In the genomic region with DNA sequence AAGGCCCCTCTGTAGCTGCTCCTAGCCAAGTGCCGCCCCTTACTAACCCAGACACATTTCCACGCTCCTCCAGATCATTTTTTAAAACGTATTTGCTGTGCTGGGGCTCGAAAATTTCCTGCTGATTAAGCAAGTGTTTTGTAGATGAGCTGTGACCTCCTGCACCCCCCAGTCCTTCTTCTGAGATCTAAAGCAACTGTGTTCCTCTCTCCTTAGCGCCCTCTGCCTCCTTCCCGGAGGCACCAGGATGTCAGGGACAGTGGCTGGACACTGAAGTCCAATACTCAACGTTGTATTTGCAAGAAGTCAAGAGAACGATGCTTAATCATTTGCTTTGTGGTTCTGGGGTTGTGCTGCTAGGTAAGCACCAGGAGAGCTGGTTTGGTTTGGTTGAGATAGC, we compare ENCODE assay signal across 8 mouse cellular contexts. TPM values are rescaled to one million over a fixed set of nuclear protein-coding genes. Genes with fewer than 3 reads are reported as not detected.
A peak's percentile ranks its signal among the peaks of the same experiment; 100 is the strongest.
DNase-seq lines count a peak whose midpoint lies in the region; ATAC-seq and TF ChIP-seq lines count a peak whose summit lies in the region.
"Had no signal": no experiment of that assay in that cellular context is flagged by ENCODE, and none has a peak within 500 bp of the region (broad histone marks: within the 10 kb centered on the region; RNA-seq: fewer than 3 reads in every experiment).

No protein-coding gene starts in this region.

- peaks cover 64% of the 10 kb centered on the region for H3K27me3 ChIP-seq in lung, embryonic 15.5 days
- peaks cover 8% of the 10 kb centered on the region for H3K27me3 ChIP-seq in hindbrain, embryonic 14.5 days (ENCODE audit: control insufficient read depth, insufficient read depth, low read length)
- peaks cover 51% of the 10 kb centered on the region for H3K27me3 ChIP-seq in limb, embryonic 14.5 days (ENCODE audit: control insufficient read depth, insufficient read depth, low read length)
- H3K27me3 ChIP-seq in small intestine, adult 2 months (ENCODE audit: control insufficient read depth, insufficient read depth, low read length) = peaks cover 12% of the 10 kb centered on the region

- H3K4me1 ChIP-seq in lung, embryonic 15.5 days = peaks cover 13% of the 10 kb centered on the region
- H3K4me1 ChIP-seq in lung, adult 2 months (ENCODE audit: control insufficient read depth, insufficient read depth, low read length) = no peaks in the 10 kb centered on the region
- H3K4me1 ChIP-seq in hindbrain, embryonic 14.5 days (replicated peaks; ENCODE audit: control insufficient read depth, insufficient read depth, low read length) = no peaks in the 10 kb centered on the region
- H3K4me1 ChIP-seq in limb, embryonic 14.5 days (ENCODE audit: control insufficient read depth, insufficient read depth, low read length) = peaks cover 4% of the 10 kb centered on the region; the same call in 1 of the 2 replicates
- H3K4me1 ChIP-seq in small intestine, adult 2 months (ENCODE audit: control insufficient read depth, insufficient read depth, insufficient read length, low read length) = peaks cover 6% of the 10 kb centered on the region

- no peaks in the 10 kb centered on the region for H3K9me3 ChIP-seq in lung, embryonic 15.5 days
- no peaks in the 10 kb centered on the region for H3K9me3 ChIP-seq in hindbrain, embryonic 14.5 days (ENCODE audit: control insufficient read depth, low read length)
- H3K9me3 ChIP-seq in limb, embryonic 14.5 days (ENCODE audit: control insufficient read depth, low read length) = no peaks in the 10 kb centered on the region

- peak overlapping the region; percentile 73 for H3K4me2 ChIP-seq in lung, embryonic 15.5 days
- peak overlapping the region; percentile 33; the same call in 1 of the 2 replicates for H3K4me2 ChIP-seq in hindbrain, embryonic 14.5 days (replicated peaks)
- peak overlapping the region; percentile 54 for H3K4me2 ChIP-seq in limb, embryonic 14.5 days (replicated peaks; ENCODE audit: low read depth, low read length, severe bottlenecking)

- no peak for ATAC-seq in lung, embryonic 15.5 days (ENCODE audit: borderline replicate concordance, extremely low read depth, low FRiP score, low TSS enrichment)
- ATAC-seq in hindbrain, embryonic 14.5 days (ENCODE audit: low FRiP score) = no peak
- ATAC-seq in limb, embryonic 14.5 days (ENCODE audit: low FRiP score, low read depth) = no peak

- TF ChIP-seq POLR2A in lung, adult 2 months (IDR thresholded peaks at IDR 0.05; ENCODE audit: borderline replicate concordance, extremely low read depth, low read depth, low read length) = no peak
- no peak for TF ChIP-seq POLR2A in limb, embryonic 14.5 days (IDR thresholded peaks at IDR 0.05; ENCODE audit: borderline replicate concordance, extremely low read depth, insufficient read depth, insufficient read length)
- TF ChIP-seq POLR2A in small intestine, adult 2 months (IDR thresholded peaks at IDR 0.05; ENCODE audit: low read depth, low read length) = no peak

- TF ChIP-seq CTCF in lung, adult 2 months (IDR thresholded peaks at IDR 0.05; ENCODE audit: insufficient read depth, low read length) = no peak
- no peak for TF ChIP-seq CTCF in small intestine, adult 2 months (IDR thresholded peaks at IDR 0.05; ENCODE audit: extremely low read depth, insufficient read length, insufficient replicate concordance, low read depth, low read length)

- H3K27ac ChIP-seq in lung, embryonic 15.5 days = no peak overlapping the region
- no peak overlapping the region for H3K27ac ChIP-seq in hindbrain, embryonic 14.5 days
- no peak overlapping the region for H3K27ac ChIP-seq in limb, embryonic 14.5 days (replicated peaks; ENCODE audit: low read depth, low read length)
- H3K27ac ChIP-seq in small intestine, adult 2 months (ENCODE audit: insufficient read depth, low read depth, low read length) = no peak overlapping the region

- peak overlapping the region; percentile 36 for H3K4me3 ChIP-seq in lung, embryonic 15.5 days
- H3K4me3 ChIP-seq in lung, adult 2 months (replicated peaks; ENCODE audit: extremely low read depth, low read depth, low read length) = no peak overlapping the region
- H3K4me3 ChIP-seq in hindbrain, embryonic 14.5 days (replicated peaks; ENCODE audit: low read length) = 0 out of 2 replicates have a peak overlapping the region, but pooled peaks have one; percentile 8
- H3K4me3 ChIP-seq in limb, embryonic 14.5 days (replicated peaks; ENCODE audit: low read length) = peak overlapping the region; percentile 31
- peak overlapping the region; percentile 25; the same call in 1 of the 2 replicates for H3K4me3 ChIP-seq in small intestine, adult 2 months (ENCODE audit: low read depth, low read length)
- H3K4me3 ChIP-seq: erythroblast, embryonic 14.5 days had no signal

- H3K36me3 ChIP-seq in lung, embryonic 15.5 days = no peaks in the 10 kb centered on the region
- peaks cover 62% of the 10 kb centered on the region for H3K36me3 ChIP-seq in hindbrain, embryonic 14.5 days (replicated peaks; ENCODE audit: control insufficient read depth, insufficient read depth)
- no peaks in the 10 kb centered on the region for H3K36me3 ChIP-seq in limb, embryonic 14.5 days (ENCODE audit: control insufficient read depth, insufficient read depth, low read length)
- H3K36me3 ChIP-seq in small intestine, adult 2 months (ENCODE audit: control insufficient read depth, insufficient read depth, low read length) = no peaks in the 10 kb centered on the region

- 4% methylated on average over 8 of the region's 8 CpGs for WGBS in lung, embryonic 15.5 days
- 13% methylated on average over 8 of the region's 8 CpGs for WGBS in lung, adult 2 months
- WGBS in hindbrain, embryonic 14.5 days = 22% methylated on average over 8 of the region's 8 CpGs
- WGBS in limb, embryonic 14.5 days = 9% methylated on average over 8 of the region's 8 CpGs
- 8% methylated on average over 8 of the region's 8 CpGs for WGBS in small intestine, adult 2 months

- no peak for DNase-seq in lung, adult 2 months
- no peak for DNase-seq in hindbrain, embryonic 14.5 days (ENCODE audit: low spot score)
- DNase-seq in limb, embryonic 14.5 days (ENCODE audit: low spot score) = no peak
- no peak for DNase-seq in thymus, postnatal 0 days (ENCODE audit: low spot score)
- no peak for DNase-seq in gastrocnemius, postnatal 14 days

- intact Hi-C loops in gastrocnemius, postnatal 14 days (cut with DNase I; ENCODE audit: low total_unique reads) = no loop called here

- H3K9ac ChIP-seq in lung, embryonic 15.5 days = peak overlapping the region; percentile 29
- 0 out of 2 replicates have a peak overlapping the region, but pooled peaks have one; percentile 3 for H3K9ac ChIP-seq in hindbrain, embryonic 14.5 days
- H3K9ac ChIP-seq in limb, embryonic 14.5 days (ENCODE audit: low read depth, low read length, severe bottlenecking) = peak overlapping the region; percentile 36; the same call in 1 of the 2 replicates

RNA-seq across cellular contexts. Expression of a gene that starts 23.1 kb away (rescaled TPM):
- polyA plus RNA-seq in lung, embryonic 15.5 days (2015; fragmentation: Nextera tagmentation; extraction: Ambion mirVana) = 0.29 TPM in 1 of 2 replicates, not detected in the other
- polyA plus RNA-seq in lung, adult 2 months (2012; rRNA removed) = not detected in 2 replicates
- not detected in 2 replicates for polyA plus RNA-seq in hindbrain, embryonic 14.5 days (2014; fragmentation: Nextera tagmentation; extraction: Ambion mirVana)
- polyA plus RNA-seq in limb, embryonic 14.5 days (2012; rRNA removed) = not detected in 2 replicates
- not detected in 2 replicates for polyA plus RNA-seq in limb, embryonic 14.5 days (2014; fragmentation: Nextera tagmentation; extraction: Ambion mirVana)
- polyA plus RNA-seq in small intestine, adult 2 months (2012; rRNA removed) = not detected in 2 replicates
- polyA plus RNA-seq in thymus, postnatal 0 days (2015; fragmentation: Nextera tagmentation; extraction: Ambion mirVana) = 6.4 and 9.4 TPM in 2 replicates
- not detected for total RNA-seq in gastrocnemius, postnatal 14 days (2021)
- polyA plus RNA-seq: erythroblast, embryonic 14.5 days had no signal

RNA-seq across cellular contexts. Expression of a gene that starts 26.1 kb away (rescaled TPM):
- polyA plus RNA-seq in lung, embryonic 15.5 days (2015; fragmentation: Nextera tagmentation; extraction: Ambion mirVana) = 0.04 and 0.11 TPM in 2 replicates
- 0.17 and 0.19 TPM in 2 replicates for polyA plus RNA-seq in lung, adult 2 months (2012; rRNA removed)
- polyA plus RNA-seq in hindbrain, embryonic 14.5 days (2014; fragmentation: Nextera tagmentation; extraction: Ambion mirVana) = 6.5 and 7.7 TPM in 2 replicates
- 0.31 and 0.49 TPM in 2 replicates for polyA plus RNA-seq in limb, embryonic 14.5 days (2012; rRNA removed)
- 0.06 and 0.12 TPM in 2 replicates for polyA plus RNA-seq in limb, embryonic 14.5 days (2014; fragmentation: Nextera tagmentation; extraction: Ambion mirVana)
- polyA plus RNA-seq in small intestine, adult 2 months (2012; rRNA removed) = 0.20 and 0.25 TPM in 2 replicates
- 0.08 TPM in 1 of 2 replicates, not detected in the other for polyA plus RNA-seq in thymus, postnatal 0 days (2015; fragmentation: Nextera tagmentation; extraction: Ambion mirVana)
- 1 to 10 TPM; 3.3 to 4.6 TPM for total RNA-seq in gastrocnemius, postnatal 14 days (2021)

RNA-seq across cellular contexts. Expression of a gene that starts 32.6 kb away (rescaled TPM):
- 1.7 and 7.8 TPM in 2 replicates for polyA plus RNA-seq in lung, embryonic 15.5 days (2015; fragmentation: Nextera tagmentation; extraction: Ambion mirVana)
- 3.3 and 6.8 TPM in 2 replicates for polyA plus RNA-seq in lung, adult 2 months (2012; rRNA removed)
- 1.4 and 2.2 TPM in 2 replicates for polyA plus RNA-seq in hindbrain, embryonic 14.5 days (2014; fragmentation: Nextera tagmentation; extraction: Ambion mirVana)
- 4.5 and 6.8 TPM in 2 replicates for polyA plus RNA-seq in limb, embryonic 14.5 days (2012; rRNA removed)
- polyA plus RNA-seq in limb, embryonic 14.5 days (2014; fragmentation: Nextera tagmentation; extraction: Ambion mirVana) = 1.4 and 3.1 TPM in 2 replicates
- polyA plus RNA-seq in small intestine, adult 2 months (2012; rRNA removed) = not detected in 2 replicates
- 294 and 308 TPM in 2 replicates for polyA plus RNA-seq in thymus, postnatal 0 days (2015; fragmentation: Nextera tagmentation; extraction: Ambion mirVana)
- 1 to 10 TPM in 1 of 2 experiments, under 1 TPM in 1; 0.78 to 1.7 TPM for total RNA-seq in gastrocnemius, postnatal 14 days (2021)
- polyA plus RNA-seq: erythroblast, embryonic 14.5 days had no signal

RNA-seq across cellular contexts. Expression of a gene that starts 35.2 kb away (rescaled TPM):
- polyA plus RNA-seq in lung, embryonic 15.5 days (2015; fragmentation: Nextera tagmentation; extraction: Ambion mirVana) = 43.0 and 51.3 TPM in 2 replicates
- polyA plus RNA-seq in lung, adult 2 months (2012; rRNA removed) = 0.78 and 2.0 TPM in 2 replicates
- polyA plus RNA-seq in hindbrain, embryonic 14.5 days (2014; fragmentation: Nextera tagmentation; extraction: Ambion mirVana) = 16.0 and 16.6 TPM in 2 replicates
- polyA plus RNA-seq in limb, embryonic 14.5 days (2012; rRNA removed) = 23.8 and 30.0 TPM in 2 replicates
- 34.5 and 37.6 TPM in 2 replicates for polyA plus RNA-seq in limb, embryonic 14.5 days (2014; fragmentation: Nextera tagmentation; extraction: Ambion mirVana)
- polyA plus RNA-seq in small intestine, adult 2 months (2012; rRNA removed) = 3.3 and 6.3 TPM in 2 replicates
- polyA plus RNA-seq in thymus, postnatal 0 days (2015; fragmentation: Nextera tagmentation; extraction: Ambion mirVana) = 28.3 and 33.7 TPM in 2 replicates
- total RNA-seq in gastrocnemius, postnatal 14 days (2021) = 1 to 10 TPM; 4.8 to 6.3 TPM

Comparison
In these comparisons a context has a peak if more than half of its experiments do, and no peak if none do; other contexts are left out.
1. RNA of a gene that starts 32.6 kb away (polyA plus RNA-seq): 294 to 308 TPM in thymus, postnatal 0 days; 1.7 to 7.8 TPM in lung, embryonic 15.5 days, 3.3 to 6.8 TPM in lung, adult 2 months, 1.4 to 6.8 TPM in limb, embryonic 14.5 days, 1.4 to 2.2 TPM in hindbrain, embryonic 14.5 days and not detected in small intestine, adult 2 months; every median in the first group is over 10 times any median in the second.
2. Peak in every context shown above with its lines, with median percentiles within 50 percentile points of each other: H3K4me2 ChIP-seq and H3K9ac ChIP-seq.